Mouse (Mus musculus): Measurements from ENCODE around the gene Ripk4. TPM values are rescaled to one million over a fixed set of nuclear protein-coding genes. Genes with fewer than 3 reads are reported as not detected.
A peak's percentile ranks its signal among the peaks of the same experiment; 100 is the strongest.

The Ripk4 gene
- total RNA-seq, 1 experiment, result 8.0 TPM

DNA sequence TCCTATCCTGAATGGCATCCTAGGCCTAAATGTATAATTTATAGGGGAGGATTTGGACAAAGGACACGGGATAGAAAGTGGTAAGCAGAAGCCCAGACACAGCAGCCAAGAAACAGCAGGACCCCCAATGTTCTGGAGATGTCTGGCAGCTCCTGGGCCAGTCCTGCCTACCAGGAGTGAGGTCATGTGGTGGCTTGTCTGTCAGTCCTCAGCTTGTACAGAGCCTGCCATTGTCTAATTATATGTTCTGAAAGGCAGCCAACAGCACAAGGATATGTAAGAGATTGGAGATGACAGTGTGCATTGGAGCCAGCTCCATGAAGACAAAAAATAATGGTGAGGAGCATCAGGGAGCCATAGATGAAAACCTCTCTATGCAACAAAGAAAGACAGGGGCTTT is 61.7 kb downstream of the Ripk4 start:
- H3K9ac ChIP-seq (ENCODE audit: insufficient read depth, low read depth, low read length, poor library complexity, severe bottlenecking), result no peak overlapping the region
- H3K27ac ChIP-seq (ENCODE audit: insufficient read depth, low read depth, low read length, poor library complexity, severe bottlenecking), result no peak overlapping the region
- in situ Hi-C loops (cut with MboI; ENCODE audit: low sequenced_read_pairs in 2 of 2, unreplicated experiment in 2 of 2), result no loop called here
- no peak for DNase-seq (ENCODE audit: low read depth, low spot score)
- TF ChIP-seq ZC3H11A (IDR thresholded peaks at IDR 0.05; ENCODE audit: borderline replicate concordance, low read depth, low read length) (no peak), CHD2 (IDR thresholded peaks at IDR 0.05; ENCODE audit: low read depth, low read length) (no peak), ZNF384 (IDR thresholded peaks at IDR 0.05; ENCODE audit: low read depth, low read length) (no peak), MAFK (IDR thresholded peaks at IDR 0.05; ENCODE audit: insufficient read depth, low read depth, low read length) (no peak), HCFC1 (IDR thresholded peaks at IDR 0.05; ENCODE audit: borderline replicate concordance, insufficient read depth, low read length) (no peak)
- no peaks in the 10 kb centered on the region for H3K9me3 ChIP-seq (ENCODE audit: control insufficient read depth, insufficient read depth, low read depth, low read length)
- H3K4me1 ChIP-seq (ENCODE audit: control insufficient read depth in 2 of 2, insufficient read depth in 2 of 2, low read length in 2 of 2, poor library complexity in 1 of 2), result no peaks in the 10 kb centered on the region
- no peaks in the 10 kb centered on the region for H3K36me3 ChIP-seq (ENCODE audit: control insufficient read depth, insufficient read depth, low read length, poor library complexity, severe bottlenecking)
- no peak overlapping the region for H3K4me3 ChIP-seq (ENCODE audit: insufficient read depth in 1 of 2, low read depth in 1 of 2, low read length in 2 of 2, poor library complexity in 1 of 2, severe bottlenecking in 1 of 2)

DNA sequence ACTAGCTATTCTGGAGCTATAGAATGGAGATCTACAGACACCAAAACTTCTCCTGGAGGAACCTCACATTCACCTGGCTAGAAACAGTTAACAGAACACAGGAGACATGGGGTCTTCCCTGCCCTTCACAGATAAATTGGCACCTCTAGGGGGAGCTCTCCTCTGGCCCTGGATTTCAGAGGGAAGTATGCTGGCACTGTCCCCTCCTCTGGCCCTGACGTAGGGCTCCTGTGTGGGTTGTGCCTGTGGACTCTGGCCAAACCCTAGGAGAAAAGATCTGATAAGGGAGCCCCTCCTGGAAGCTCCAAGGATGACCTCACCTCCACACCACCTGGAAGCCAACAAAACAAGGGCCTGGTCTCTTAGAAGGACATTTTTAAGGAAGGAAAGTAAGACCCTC is 65.8 kb downstream of the Ripk4 start:
- Histone ChIP-seq H3K4me1 (ENCODE audit: control insufficient read depth in 2 of 2, insufficient read depth in 2 of 2, low read length in 2 of 2, poor library complexity in 1 of 2) (no peaks in the 10 kb centered on the region), H3K36me3 (ENCODE audit: control insufficient read depth, insufficient read depth, low read length, poor library complexity, severe bottlenecking) (no peaks in the 10 kb centered on the region), H3K9me3 (ENCODE audit: control insufficient read depth, insufficient read depth, low read depth, low read length) (no peaks in the 10 kb centered on the region), H3K4me3 (ENCODE audit: insufficient read depth in 1 of 2, low read depth in 1 of 2, low read length in 2 of 2, poor library complexity in 1 of 2, severe bottlenecking in 1 of 2) (no peak overlapping the region), H3K27ac (ENCODE audit: insufficient read depth, low read depth, low read length, poor library complexity, severe bottlenecking) (no peak overlapping the region), H3K9ac (ENCODE audit: insufficient read depth, low read depth, low read length, poor library complexity, severe bottlenecking) (no peak overlapping the region)
- TF ChIP-seq ZNF384 (IDR thresholded peaks at IDR 0.05; ENCODE audit: low read depth, low read length), result no peak
- no peak for TF ChIP-seq CHD2 (IDR thresholded peaks at IDR 0.05; ENCODE audit: low read depth, low read length)
- TF ChIP-seq ZC3H11A (IDR thresholded peaks at IDR 0.05; ENCODE audit: borderline replicate concordance, low read depth, low read length), result no peak
- TF ChIP-seq MAFK (IDR thresholded peaks at IDR 0.05; ENCODE audit: insufficient read depth, low read depth, low read length), result no peak
- no peak for TF ChIP-seq HCFC1 (IDR thresholded peaks at IDR 0.05; ENCODE audit: borderline replicate concordance, insufficient read depth, low read length)
- peak; percentile 20 for DNase-seq (ENCODE audit: low read depth, low spot score)
- in situ Hi-C loops (cut with MboI; ENCODE audit: low sequenced_read_pairs in 2 of 2, unreplicated experiment in 2 of 2), result no loop called here

DNA sequence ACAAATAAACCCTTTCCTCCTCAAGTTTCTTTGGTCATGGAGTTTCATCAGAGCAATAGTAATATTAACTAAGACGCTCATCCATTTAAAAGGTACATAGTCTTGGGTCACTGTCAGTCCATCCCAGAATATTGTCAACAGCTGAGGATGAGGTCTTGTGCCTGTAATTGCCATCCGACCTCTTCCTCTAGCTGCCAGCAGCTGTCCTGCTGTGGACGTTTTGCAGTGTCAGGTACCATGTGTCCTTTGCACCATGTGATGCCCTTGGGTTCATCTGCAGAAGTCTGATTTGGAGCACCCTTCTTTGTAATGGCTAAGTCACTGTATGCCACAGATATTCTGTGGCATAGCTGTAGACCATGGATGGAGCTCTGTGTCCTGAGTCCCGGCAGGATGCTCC is 67.9 kb downstream of the Ripk4 start:
- TF ChIP-seq ZC3H11A (IDR thresholded peaks at IDR 0.05; ENCODE audit: borderline replicate concordance, low read depth, low read length), result no peak
- no peak for TF ChIP-seq HCFC1 (IDR thresholded peaks at IDR 0.05; ENCODE audit: borderline replicate concordance, insufficient read depth, low read length)
- TF ChIP-seq CHD2 (IDR thresholded peaks at IDR 0.05; ENCODE audit: low read depth, low read length), result no peak
- Histone ChIP-seq H3K4me3 (ENCODE audit: insufficient read depth in 1 of 2, low read depth in 1 of 2, low read length in 2 of 2, poor library complexity in 1 of 2, severe bottlenecking in 1 of 2) (no peak overlapping the region), H3K9me3 (ENCODE audit: control insufficient read depth, insufficient read depth, low read depth, low read length) (no peaks in the 10 kb centered on the region), H3K36me3 (ENCODE audit: control insufficient read depth, insufficient read depth, low read length, poor library complexity, severe bottlenecking) (no peaks in the 10 kb centered on the region), H3K4me1 (ENCODE audit: control insufficient read depth in 2 of 2, insufficient read depth in 2 of 2, low read length in 2 of 2, poor library complexity in 1 of 2) (no peaks in the 10 kb centered on the region), H3K27ac (ENCODE audit: insufficient read depth, low read depth, low read length, poor library complexity, severe bottlenecking) (no peak overlapping the region), H3K9ac (ENCODE audit: insufficient read depth, low read depth, low read length, poor library complexity, severe bottlenecking) (no peak overlapping the region)
- no peak for DNase-seq (ENCODE audit: low read depth, low spot score)
- in situ Hi-C loops (cut with MboI; ENCODE audit: low sequenced_read_pairs in 2 of 2, unreplicated experiment in 2 of 2), result no loop called here

Other genes starting within 250 kb of the Ripk4 start
- 0.90 and 2.5 TPM in 2 replicates for gene Fam3b, start 249.0 kb downstream of the Ripk4 start, total RNA-seq (2012; rRNA removed)
- gene Tmprss2, start 152.6 kb downstream of the Ripk4 start, total RNA-seq (2012; rRNA removed), result 1.4 and 1.7 TPM in 2 replicates
- 15.0 and 18.9 TPM in 2 replicates for gene Prdm15, start 88.1 kb upstream of the Ripk4 start, total RNA-seq (2012; rRNA removed)
- 8.1 and 8.2 TPM in 2 replicates for gene C2cd2, start 198.8 kb upstream of the Ripk4 start, total RNA-seq (2012; rRNA removed)
- gene Zbtb21, start 198.8 kb upstream of the Ripk4 start, total RNA-seq (2012; rRNA removed), result 29.6 and 30.9 TPM in 2 replicates
- 42.0 and 51.3 TPM in 2 replicates for gene B230307C23Rik, start 233.5 kb upstream of the Ripk4 start, total RNA-seq (2012; rRNA removed)

Data from ES-E14 (cell line).